Mouse (Mus musculus): ENCODE results near the gene Scube3. TPM values are rescaled to one million over a fixed set of nuclear protein-coding genes. Genes with fewer than 3 reads are reported as not detected.

Gene Scube3
- polyA plus RNA-seq, 1 experiment from 2014 or later, result 1.4 TPM

DNA sequence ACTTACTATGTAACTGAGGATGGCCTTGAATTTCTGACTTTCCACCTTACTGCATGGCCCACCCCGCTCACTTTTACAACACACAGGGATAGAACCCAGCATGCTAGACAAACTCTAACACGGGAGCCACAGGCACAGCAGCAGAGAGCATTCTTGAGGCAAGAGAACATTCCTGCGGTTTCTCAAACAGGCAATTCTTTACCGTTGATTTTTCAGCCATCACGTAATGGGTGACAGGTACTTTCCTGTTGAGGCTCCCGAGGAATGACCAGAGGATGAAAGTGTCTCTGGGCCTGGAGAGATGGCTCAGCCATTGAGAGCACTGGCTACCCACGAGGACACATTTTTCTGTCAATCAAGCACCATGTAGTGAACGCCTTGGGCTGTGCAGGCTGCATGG is 17.6 kb upstream of the Scube3 start:
- Histone ChIP-seq H3K4me2 (ENCODE audit: low read depth, low read length) (no peak overlapping the region), H3K4me3 (ENCODE audit: low read length) (no peak overlapping the region), H3K27ac (ENCODE audit: low read length) (no peak overlapping the region), H3K9ac (ENCODE audit: low read length) (no peak overlapping the region), H3K36me3 (ENCODE audit: control insufficient read depth, insufficient read depth, low read length) (no peaks in the 10 kb centered on the region), H3K27me3 (ENCODE audit: control insufficient read depth, insufficient read depth, low read depth, low read length) (no peaks in the 10 kb centered on the region), H3K9me3 (ENCODE audit: control insufficient read depth, low read length) (no peaks in the 10 kb centered on the region), H3K4me1 (replicated peaks; ENCODE audit: control insufficient read depth, insufficient read depth, low read length) (no peaks in the 10 kb centered on the region)
- ATAC-seq (ENCODE audit: low read depth), result peak; percentile 54
- 33% methylated on average over 8 of the region's 8 CpGs for WGBS

DNA sequence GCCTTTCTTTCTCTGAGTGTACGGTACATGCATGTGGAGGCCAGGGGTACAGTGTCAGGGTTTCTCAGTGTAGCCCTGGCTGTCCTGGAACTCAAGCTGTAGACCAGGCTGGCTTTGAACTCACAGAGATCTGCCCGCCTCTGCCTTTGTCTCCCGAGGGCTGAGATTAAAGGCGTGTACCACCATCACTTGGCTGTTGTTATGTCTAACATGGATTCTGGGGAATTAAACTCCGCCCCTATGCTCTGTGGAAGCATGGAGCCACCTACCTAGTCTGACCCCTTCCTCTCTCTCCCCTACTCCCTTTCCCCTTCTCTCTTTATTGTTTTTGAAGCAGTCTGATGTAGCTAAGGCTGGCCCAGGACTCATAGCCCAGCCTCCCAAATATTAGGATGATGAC is 12.1 kb upstream of the Scube3 start:
- H3K27ac ChIP-seq (ENCODE audit: low read length), result no peak overlapping the region
- no peak overlapping the region for H3K4me3 ChIP-seq (ENCODE audit: low read length)
- 83% methylated on average over 5 of the region's 5 CpGs for WGBS
- no peaks in the 10 kb centered on the region for H3K27me3 ChIP-seq (ENCODE audit: control insufficient read depth, insufficient read depth, low read depth, low read length)
- no peaks in the 10 kb centered on the region for H3K9me3 ChIP-seq (ENCODE audit: control insufficient read depth, low read length)
- no peaks in the 10 kb centered on the region for H3K4me1 ChIP-seq (replicated peaks; ENCODE audit: control insufficient read depth, insufficient read depth, low read length)
- no peak overlapping the region for H3K4me2 ChIP-seq (ENCODE audit: low read depth, low read length)
- no peak for ATAC-seq (ENCODE audit: low read depth)
- no peak overlapping the region for H3K9ac ChIP-seq (ENCODE audit: low read length)
- no peaks in the 10 kb centered on the region for H3K36me3 ChIP-seq (ENCODE audit: control insufficient read depth, insufficient read depth, low read length)

DNA sequence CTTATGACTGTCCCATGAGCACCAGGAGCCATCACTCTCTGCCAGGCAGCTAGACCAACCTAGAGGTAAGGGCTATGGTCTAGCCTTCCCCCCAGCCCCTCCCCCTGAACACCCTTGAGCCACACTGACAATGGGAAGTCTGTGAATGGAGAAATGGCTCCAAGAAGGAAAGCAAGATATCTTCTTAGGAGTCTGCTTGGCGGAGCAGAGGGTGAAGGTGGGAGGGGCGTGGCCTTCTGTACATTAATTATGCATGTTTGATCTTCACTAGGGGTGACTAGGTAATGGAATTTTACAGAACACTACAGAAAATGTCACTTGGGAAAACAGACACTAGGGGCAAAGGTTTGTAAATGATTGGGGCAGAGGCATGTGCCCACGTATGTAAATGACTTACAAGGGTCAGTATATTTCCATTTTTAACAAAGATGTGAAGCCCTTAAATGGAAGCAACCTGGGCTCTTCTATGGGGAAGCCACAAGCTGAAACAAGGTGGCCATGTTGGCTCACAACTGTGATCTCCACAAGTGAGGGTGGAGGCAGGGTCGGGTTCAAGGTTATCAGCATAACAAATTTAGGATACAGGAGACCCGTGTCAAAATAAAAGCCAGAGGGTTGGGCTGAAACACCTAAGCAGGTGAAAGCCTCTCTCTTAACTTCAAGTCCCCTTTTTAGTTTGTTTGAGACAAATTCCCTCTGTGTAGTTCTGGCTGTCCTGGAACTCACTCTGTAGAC is 11.4 kb upstream of the Scube3 start:
- ATAC-seq (ENCODE audit: low read depth), result no peak
- H3K4me3 ChIP-seq (ENCODE audit: low read length), result no peak overlapping the region
- H3K9ac ChIP-seq (ENCODE audit: low read length), result no peak overlapping the region
- no peaks in the 10 kb centered on the region for H3K4me1 ChIP-seq (replicated peaks; ENCODE audit: control insufficient read depth, insufficient read depth, low read length)
- H3K27me3 ChIP-seq (ENCODE audit: control insufficient read depth, insufficient read depth, low read depth, low read length), result no peaks in the 10 kb centered on the region
- no peaks in the 10 kb centered on the region for H3K9me3 ChIP-seq (ENCODE audit: control insufficient read depth, low read length)
- 55% methylated on average over 5 of the region's 5 CpGs for WGBS
- H3K4me2 ChIP-seq (ENCODE audit: low read depth, low read length), result no peak overlapping the region
- H3K36me3 ChIP-seq (ENCODE audit: control insufficient read depth, insufficient read depth, low read length), result no peaks in the 10 kb centered on the region
- H3K27ac ChIP-seq (ENCODE audit: low read length), result no peak overlapping the region

DNA sequence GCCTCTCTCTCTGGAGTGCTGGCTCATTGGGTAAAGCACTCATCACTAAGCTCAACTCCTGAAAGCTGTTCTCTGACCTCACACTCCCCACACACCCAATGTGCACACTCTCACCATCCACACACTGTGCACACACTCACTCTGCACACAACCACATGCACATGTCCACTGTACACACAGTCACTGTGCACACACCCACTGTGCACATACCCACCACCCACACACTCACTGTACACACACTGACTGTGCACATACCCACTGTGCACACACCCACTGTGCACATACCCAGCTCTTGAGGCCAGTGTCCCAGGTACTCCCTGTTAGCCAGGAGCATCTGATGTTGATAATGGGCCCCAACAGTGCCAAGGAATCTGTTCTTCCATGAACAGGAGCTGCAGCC is 10.8 kb upstream of the Scube3 start:
- no peaks in the 10 kb centered on the region for H3K36me3 ChIP-seq (ENCODE audit: control insufficient read depth, insufficient read depth, low read length)
- no peak for ATAC-seq (ENCODE audit: low read depth)
- no peaks in the 10 kb centered on the region for H3K4me1 ChIP-seq (replicated peaks; ENCODE audit: control insufficient read depth, insufficient read depth, low read length)
- H3K27ac ChIP-seq (ENCODE audit: low read length), result no peak overlapping the region
- H3K4me3 ChIP-seq (ENCODE audit: low read length), result no peak overlapping the region
- H3K4me2 ChIP-seq (ENCODE audit: low read depth, low read length), result no peak overlapping the region
- no peaks in the 10 kb centered on the region for H3K9me3 ChIP-seq (ENCODE audit: control insufficient read depth, low read length)
- no peak overlapping the region for H3K9ac ChIP-seq (ENCODE audit: low read length)
- H3K27me3 ChIP-seq (ENCODE audit: control insufficient read depth, insufficient read depth, low read depth, low read length), result no peaks in the 10 kb centered on the region

DNA sequence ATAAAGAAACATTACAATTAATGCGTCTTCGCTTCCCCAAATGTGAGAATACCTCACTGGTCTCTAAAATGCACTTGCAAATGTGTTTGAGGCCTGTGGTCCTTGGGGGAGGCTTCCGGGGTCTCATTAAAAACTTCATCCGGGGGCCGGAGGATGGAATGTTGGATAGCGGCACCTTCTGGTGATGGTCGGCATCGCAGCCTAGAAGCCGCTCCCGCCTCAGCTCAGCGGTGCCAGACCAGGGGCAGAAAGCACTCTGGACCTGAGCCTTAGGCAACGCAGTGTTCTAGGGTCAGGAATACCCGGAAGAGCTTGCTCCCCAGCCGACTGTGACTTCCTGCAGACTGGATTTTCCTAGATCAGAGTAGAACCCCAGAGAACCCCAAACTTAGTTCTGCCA is 8.7 kb upstream of the Scube3 start:
- Histone ChIP-seq H3K4me1 (replicated peaks; ENCODE audit: control insufficient read depth, insufficient read depth, low read length) (no peaks in the 10 kb centered on the region; the same call in 1 of the 2 replicates), H3K27ac (ENCODE audit: low read length) (no peak overlapping the region), H3K4me3 (ENCODE audit: low read length) (no peak overlapping the region), H3K4me2 (ENCODE audit: low read depth, low read length) (peak overlapping the region; percentile 34; the same call in 1 of the 2 replicates), H3K36me3 (ENCODE audit: control insufficient read depth, insufficient read depth, low read length) (no peaks in the 10 kb centered on the region), H3K9ac (ENCODE audit: low read length) (no peak overlapping the region), H3K27me3 (ENCODE audit: control insufficient read depth, insufficient read depth, low read depth, low read length) (no peaks in the 10 kb centered on the region), H3K9me3 (ENCODE audit: control insufficient read depth, low read length) (no peaks in the 10 kb centered on the region)
- 6% methylated on average over 14 of the region's 14 CpGs for WGBS
- ATAC-seq (ENCODE audit: low read depth), result no peak

DNA sequence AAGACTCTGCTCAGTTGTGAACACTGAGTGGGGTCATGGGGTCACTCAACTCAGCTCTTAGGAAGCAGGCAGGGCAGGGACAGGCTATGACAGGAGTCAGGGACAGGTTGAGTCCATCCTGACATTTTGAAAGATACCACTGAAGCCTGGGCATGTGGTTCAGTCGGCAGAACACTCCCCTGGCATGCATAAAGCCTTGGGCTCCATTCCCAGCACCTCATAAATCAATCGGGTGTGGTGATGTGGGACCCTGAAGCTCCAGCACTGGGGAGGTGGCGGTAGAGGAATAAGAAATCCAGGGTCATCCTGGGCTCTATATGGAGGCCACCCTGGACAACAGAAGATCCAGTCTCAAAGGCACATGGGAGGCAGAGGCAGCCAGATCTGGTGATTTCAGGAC is 6.4 kb upstream of the Scube3 start:
- ATAC-seq (ENCODE audit: low read depth), result no peak
- 63% methylated on average over 3 of the region's 3 CpGs for WGBS

DNA sequence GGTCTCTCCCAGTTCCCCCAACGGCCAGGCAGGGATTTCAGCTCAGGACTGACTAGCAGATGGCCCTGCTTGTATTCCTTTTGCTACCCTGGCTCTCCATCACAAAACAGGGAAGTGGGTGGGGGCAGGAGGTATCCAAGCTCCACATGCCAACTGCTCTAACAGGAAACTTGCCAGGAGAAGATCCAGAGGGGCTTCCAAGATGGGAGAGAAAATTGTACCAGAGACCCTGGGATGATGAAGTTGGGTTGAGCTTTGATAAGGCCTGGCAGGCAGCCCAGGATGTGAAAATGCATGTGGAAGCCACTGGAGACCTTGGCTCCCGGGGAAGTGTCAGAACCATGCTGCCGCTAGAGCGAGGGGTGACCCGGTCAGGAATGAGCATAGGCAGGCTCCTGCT is 5.7 kb upstream of the Scube3 start:
- Histone ChIP-seq H3K27ac (ENCODE audit: low read length) (no peak overlapping the region), H3K4me3 (ENCODE audit: low read length) (no peak overlapping the region), H3K4me1 (replicated peaks; ENCODE audit: control insufficient read depth, insufficient read depth, low read length) (no peaks in the 10 kb centered on the region; the same call in none of the 2 replicates), H3K4me2 (ENCODE audit: low read depth, low read length) (no peak overlapping the region), H3K27me3 (ENCODE audit: control insufficient read depth, insufficient read depth, low read depth, low read length) (peaks cover 16% of the 10 kb centered on the region), H3K36me3 (ENCODE audit: control insufficient read depth, insufficient read depth, low read length) (no peaks in the 10 kb centered on the region), H3K9ac (ENCODE audit: low read length) (no peak overlapping the region), H3K9me3 (ENCODE audit: control insufficient read depth, low read length) (no peaks in the 10 kb centered on the region)
- no peak for ATAC-seq (ENCODE audit: low read depth)
- WGBS, result 25% methylated on average over 5 of the region's 5 CpGs

More for the DNA sequence above, 6.4 kb upstream of the Scube3 start:
- no peaks in the 10 kb centered on the region for H3K36me3 ChIP-seq (ENCODE audit: control insufficient read depth, insufficient read depth, low read length)
- H3K4me2 ChIP-seq (ENCODE audit: low read depth, low read length), result no peak overlapping the region
- H3K27me3 ChIP-seq (ENCODE audit: control insufficient read depth, insufficient read depth, low read depth, low read length), result peaks cover 8% of the 10 kb centered on the region; the same call in 1 of the 2 replicates
- no peaks in the 10 kb centered on the region for H3K9me3 ChIP-seq (ENCODE audit: control insufficient read depth, low read length)
- no peaks in the 10 kb centered on the region; the same call in 1 of the 2 replicates for H3K4me1 ChIP-seq (replicated peaks; ENCODE audit: control insufficient read depth, insufficient read depth, low read length)
- H3K4me3 ChIP-seq (ENCODE audit: low read length), result no peak overlapping the region
- no peak overlapping the region for H3K27ac ChIP-seq (ENCODE audit: low read length)
- H3K9ac ChIP-seq (ENCODE audit: low read length), result no peak overlapping the region

DNA sequence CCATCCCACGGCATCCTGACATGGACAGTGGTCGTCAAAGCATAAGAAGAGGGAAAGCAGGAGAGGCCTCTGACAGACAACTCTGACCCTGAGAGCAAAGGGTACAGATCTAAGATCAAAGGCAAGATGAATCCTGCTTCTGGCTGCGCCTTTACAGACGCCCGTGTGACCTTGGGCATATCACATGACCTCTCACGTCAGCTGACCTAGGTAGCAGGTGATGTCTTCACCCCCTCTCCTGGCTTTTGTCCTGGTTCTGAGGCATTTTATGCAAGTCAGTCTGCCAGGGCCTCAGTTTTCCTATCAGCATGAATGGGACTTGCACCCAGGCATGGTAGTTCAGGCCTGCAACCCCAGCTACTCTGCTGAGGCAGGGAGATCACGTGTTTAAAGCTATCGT is 3.9 kb upstream of the Scube3 start:
- no peak overlapping the region for H3K4me2 ChIP-seq (ENCODE audit: low read depth, low read length)
- peaks cover 13% of the 10 kb centered on the region for H3K4me1 ChIP-seq (replicated peaks; ENCODE audit: control insufficient read depth, insufficient read depth, low read length)
- no peak overlapping the region for H3K27ac ChIP-seq (ENCODE audit: low read length)
- H3K9ac ChIP-seq (ENCODE audit: low read length), result no peak overlapping the region
- peaks cover 31% of the 10 kb centered on the region for H3K27me3 ChIP-seq (ENCODE audit: control insufficient read depth, insufficient read depth, low read depth, low read length)
- no peaks in the 10 kb centered on the region for H3K36me3 ChIP-seq (ENCODE audit: control insufficient read depth, insufficient read depth, low read length)
- H3K9me3 ChIP-seq (ENCODE audit: control insufficient read depth, low read length), result no peaks in the 10 kb centered on the region
- 82% methylated on average over 8 of the region's 8 CpGs for whole genome bisulfite sequencing
- ATAC-seq (ENCODE audit: low read depth), result no peak
- H3K4me3 ChIP-seq (ENCODE audit: low read length), result no peak overlapping the region

DNA sequence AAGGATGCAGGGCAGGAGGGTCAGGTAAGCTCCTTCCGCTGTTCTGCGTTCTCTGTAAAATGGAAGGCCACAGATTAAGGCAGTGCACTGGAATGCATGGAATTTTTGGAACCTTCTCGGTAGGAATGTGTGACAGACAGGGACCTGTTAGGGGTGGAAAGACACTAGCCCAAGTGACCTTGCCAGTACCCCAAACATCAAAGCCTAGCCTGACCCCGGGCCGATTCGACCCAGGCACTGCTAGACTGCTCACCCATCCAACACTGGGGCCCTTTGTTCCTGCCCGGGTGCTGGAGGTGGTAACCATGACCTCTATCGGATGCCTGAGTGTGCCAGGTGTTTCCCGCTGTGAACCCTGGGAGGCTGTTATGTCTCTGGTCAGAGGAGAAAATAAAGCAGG is 3.3 kb upstream of the Scube3 start:
- H3K4me3 ChIP-seq (ENCODE audit: low read length), result no peak overlapping the region
- H3K4me1 ChIP-seq (replicated peaks; ENCODE audit: control insufficient read depth, insufficient read depth, low read length), result peaks cover 18% of the 10 kb centered on the region
- no peak for ATAC-seq (ENCODE audit: low read depth)
- no peaks in the 10 kb centered on the region for H3K9me3 ChIP-seq (ENCODE audit: control insufficient read depth, low read length)
- no peak overlapping the region for H3K4me2 ChIP-seq (ENCODE audit: low read depth, low read length)
- H3K27ac ChIP-seq (ENCODE audit: low read length), result no peak overlapping the region
- peaks cover 35% of the 10 kb centered on the region for H3K27me3 ChIP-seq (ENCODE audit: control insufficient read depth, insufficient read depth, low read depth, low read length)
- WGBS, result 57% methylated on average over 9 of the region's 9 CpGs
- no peaks in the 10 kb centered on the region for H3K36me3 ChIP-seq (ENCODE audit: control insufficient read depth, insufficient read depth, low read length)
- no peak overlapping the region for H3K9ac ChIP-seq (ENCODE audit: low read length)
